Mouse (Mus musculus): ENCODE data around the gene Chst12.
"Not testable (repeated sequence)": the region's sequence is repeated elsewhere in the genome, so short reads cannot be mapped to it uniquely, and the experiment has no call there.

The Chst12 gene

DNA sequence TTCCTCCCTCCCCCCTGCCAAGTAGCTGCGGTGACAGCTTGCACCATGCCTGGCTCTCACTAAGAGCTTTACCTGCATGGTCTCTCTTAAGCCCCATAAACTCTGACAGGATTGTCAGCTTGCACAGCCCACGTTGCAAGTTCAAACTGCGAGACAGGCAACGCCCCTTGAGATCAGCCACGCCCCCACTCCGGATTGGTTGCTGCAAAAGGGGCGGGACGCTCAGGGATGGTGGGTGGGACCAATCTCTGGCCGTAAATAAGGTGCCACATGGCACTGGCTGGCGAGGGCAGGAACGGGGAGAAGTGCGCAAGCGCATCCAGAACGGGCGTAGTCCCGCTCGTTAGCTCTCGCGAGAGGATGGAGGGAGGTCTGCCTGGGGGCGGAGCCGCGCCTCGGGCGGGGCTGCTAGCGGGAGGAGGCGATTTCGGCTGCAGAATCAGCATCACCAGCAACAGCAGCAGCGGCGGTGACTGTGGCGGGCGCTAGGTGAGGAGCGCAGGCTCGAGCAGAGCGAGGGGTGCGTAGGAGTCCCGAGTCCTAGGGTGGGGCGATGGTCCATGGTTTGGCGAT, at the start of gene Chst12:
Gene Chst12, plus strand, starts transcription at position 343 of the 573 bp plus-strand sequence.
- DNase-seq (ENCODE audit: low spot score in 2 of 2): peak; percentile 98 to 99

DNA sequence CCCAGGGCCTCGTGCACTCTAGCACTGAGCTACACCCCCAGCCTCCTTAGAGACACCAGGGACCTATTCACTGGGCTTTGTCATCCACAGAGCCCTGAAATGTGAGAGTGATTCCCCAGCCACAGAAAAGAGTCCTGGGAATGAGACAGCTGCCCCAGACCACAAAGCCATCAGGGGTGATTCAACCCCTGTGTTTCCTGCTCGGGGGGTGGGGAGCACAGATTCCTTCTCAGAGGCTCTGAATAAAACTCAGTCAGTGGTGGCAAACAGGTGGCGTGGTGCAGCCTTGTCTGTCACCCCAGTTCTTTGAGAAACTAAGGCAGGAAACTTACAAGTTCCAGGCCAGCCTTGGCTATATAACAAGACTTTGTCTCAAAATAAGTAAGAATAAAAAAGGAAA, 43.9 kb upstream of the Chst12 start:
- DNase-seq (ENCODE audit: low spot score in 2 of 2): no peak

DNA sequence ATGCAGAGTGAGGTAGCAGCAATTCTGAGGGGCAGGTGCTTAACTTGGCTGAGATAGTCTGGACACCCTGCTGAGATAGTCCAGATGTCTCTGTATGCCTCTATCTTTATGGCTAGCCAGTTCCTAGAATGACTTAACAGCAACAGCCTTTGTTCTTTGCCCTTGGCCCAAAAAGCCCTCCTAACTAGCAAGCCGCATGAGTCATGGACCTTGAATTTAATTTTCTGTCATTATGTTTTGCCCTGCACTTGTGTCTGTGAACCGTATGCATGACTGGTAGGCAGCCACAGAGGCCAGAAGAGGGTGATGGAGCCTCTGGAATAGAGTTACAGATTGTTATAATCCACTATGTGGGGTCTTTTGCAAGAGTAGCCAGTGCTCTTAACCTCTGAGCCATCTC, 42.2 kb upstream of the Chst12 start:
- not testable (repeated sequence) for DNase-seq (ENCODE audit: low spot score in 2 of 2)

DNA sequence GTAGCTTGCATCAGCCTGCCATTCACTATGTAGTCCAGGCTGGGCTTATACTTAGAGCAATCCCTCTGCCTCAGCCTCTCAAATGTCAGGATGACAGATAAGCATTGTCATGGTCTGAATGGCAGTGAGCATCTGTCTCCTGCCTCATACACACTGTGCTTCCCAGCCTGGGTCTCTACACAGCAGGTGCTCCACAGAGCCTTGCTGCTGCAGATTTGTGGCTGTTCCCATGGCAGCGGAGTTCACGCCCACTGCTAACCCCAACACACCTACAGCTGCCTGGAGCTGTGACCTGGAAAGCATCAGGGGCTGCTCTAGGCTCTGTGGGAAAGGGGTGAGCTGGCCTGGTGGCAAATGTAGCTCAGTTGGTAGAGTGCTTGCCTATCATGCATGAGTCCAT, 40.4 kb upstream of the Chst12 start:
- DNase-seq (ENCODE audit: low spot score in 2 of 2): no peak

DNA sequence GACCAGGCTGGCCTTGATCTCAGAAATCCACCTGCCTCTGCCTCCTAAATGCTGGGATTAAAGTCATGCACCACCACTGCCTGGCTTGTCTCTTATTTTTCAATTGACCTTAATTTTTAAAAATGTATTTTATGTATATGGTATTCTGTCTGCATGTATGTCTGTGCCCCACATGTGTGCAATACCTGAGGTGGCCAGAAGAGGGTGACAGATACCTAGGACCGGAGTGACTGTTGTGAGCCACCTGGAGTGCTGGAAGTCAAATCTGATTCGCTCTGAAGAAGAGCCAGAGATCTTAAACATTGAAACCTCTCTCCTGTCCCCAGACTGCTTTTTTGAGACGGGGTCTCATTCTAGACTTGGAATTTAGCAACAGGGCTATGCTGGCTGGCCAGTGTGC, 33.0 kb upstream of the Chst12 start:
- DNase-seq (ENCODE audit: low spot score in 2 of 2): no peak

DNA sequence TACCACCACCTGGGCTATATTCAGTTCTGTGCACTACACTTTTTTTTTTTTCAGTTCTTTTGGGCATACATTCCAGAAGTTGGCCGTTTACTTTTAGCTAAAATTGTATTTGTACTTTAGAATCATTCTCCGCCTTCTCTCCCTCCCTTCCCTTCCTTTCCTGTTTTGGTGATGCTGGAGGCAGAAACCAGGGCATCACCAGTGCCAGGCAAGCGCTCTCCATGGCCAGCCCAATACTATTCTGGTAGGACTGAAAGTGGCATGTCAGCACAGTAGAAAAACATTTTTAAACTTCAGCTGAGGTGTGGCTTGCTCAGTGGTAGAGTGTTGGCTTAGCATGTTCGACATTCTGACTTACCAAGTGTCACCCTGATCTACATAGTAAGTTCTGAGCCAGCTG, 23.9 kb upstream of the Chst12 start:
- peak; percentile 11 to 21 for DNase-seq (ENCODE audit: low spot score in 2 of 2)

DNA sequence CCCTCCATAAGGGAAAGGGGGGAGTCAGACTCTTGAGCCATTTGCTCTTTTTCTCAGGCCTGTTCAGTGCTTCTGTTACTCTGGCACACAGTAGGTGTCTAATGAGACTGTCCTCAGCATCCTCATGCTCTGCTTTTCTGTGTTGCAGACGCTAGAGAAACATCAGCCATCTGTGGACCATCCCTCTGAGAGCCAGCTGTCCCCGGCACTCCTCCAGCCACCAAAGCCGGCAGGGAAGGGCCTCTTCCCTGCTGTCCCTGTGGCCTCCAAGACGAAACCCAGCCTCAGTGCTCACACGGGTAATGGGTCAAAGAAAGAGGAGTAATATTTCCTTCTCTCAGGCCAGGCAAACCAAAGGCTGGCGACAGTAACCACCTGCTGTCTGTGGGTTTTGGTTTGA, 14.2 kb upstream of the Chst12 start:
- DNase-seq (ENCODE audit: low spot score in 2 of 2): no peak

DNA sequence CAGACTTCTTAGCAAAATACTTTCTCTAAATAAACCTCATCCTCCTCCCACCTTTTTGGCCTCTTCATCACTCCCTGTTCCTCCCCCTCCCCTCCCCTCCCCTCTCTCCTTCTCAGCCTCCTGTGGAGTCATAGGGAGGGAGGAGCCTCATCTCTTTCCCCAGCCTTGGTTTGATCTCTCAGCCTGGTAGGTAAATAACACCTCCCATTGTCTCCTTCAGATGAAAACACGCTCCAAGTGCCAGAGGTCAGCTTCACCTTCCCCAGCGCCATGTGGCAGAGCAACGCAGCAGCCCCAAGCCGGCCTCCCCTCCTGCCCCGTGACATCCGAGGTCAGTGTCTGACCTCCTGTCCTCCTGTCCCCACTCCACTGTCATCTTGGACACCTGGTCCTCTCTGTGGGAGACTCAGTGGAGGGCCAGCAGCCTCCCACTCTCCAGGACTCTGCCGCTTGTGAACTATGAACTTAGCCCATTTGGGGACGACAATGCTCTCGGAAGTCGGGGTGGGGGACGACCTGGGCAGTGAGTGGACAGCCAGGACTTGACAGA, 12.6 kb upstream of the Chst12 start:
- no peak for DNase-seq (ENCODE audit: low spot score in 2 of 2)

DNA sequence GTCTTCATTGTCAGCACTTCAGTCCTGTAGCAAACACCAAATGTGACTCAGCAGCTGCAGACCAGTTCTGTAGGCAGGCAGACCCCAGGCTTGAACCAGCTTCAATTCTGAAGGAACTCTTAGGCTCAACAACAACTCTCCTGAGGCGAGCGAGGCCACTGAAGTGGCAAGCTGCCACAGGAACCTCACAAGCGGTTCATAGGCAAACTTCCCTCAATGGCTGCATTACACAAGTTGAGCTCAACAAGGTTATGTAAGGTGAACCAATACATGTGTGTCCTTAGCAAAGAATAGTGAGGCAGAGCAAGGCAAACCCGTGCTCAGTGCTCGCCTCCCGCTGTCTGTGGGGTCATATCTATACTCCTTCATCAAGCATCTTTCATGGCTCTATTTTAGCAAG, 7.2 kb upstream of the Chst12 start:
- no peak for DNase-seq (ENCODE audit: low spot score in 2 of 2)

DNA sequence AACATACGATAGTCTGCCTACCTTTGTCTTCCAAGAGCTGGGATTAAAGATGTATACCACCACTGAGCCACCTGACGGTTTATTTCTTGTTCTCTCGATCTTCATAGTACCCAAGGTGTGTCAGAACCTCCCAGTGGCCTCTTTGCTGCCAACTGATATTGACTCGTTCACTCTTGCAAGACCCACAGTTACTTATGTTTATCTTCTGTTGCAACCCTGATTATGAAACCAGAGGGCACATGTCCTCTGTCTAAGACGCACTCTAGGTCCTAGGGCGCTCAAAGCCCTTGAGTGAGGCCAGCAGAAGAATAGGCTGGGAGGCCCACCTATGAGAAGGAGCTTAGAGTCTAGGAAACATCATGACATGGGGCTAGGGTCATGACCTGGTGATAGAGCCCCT, 4.6 kb upstream of the Chst12 start:
- DNase-seq (ENCODE audit: low spot score in 2 of 2): no peak

DNA sequence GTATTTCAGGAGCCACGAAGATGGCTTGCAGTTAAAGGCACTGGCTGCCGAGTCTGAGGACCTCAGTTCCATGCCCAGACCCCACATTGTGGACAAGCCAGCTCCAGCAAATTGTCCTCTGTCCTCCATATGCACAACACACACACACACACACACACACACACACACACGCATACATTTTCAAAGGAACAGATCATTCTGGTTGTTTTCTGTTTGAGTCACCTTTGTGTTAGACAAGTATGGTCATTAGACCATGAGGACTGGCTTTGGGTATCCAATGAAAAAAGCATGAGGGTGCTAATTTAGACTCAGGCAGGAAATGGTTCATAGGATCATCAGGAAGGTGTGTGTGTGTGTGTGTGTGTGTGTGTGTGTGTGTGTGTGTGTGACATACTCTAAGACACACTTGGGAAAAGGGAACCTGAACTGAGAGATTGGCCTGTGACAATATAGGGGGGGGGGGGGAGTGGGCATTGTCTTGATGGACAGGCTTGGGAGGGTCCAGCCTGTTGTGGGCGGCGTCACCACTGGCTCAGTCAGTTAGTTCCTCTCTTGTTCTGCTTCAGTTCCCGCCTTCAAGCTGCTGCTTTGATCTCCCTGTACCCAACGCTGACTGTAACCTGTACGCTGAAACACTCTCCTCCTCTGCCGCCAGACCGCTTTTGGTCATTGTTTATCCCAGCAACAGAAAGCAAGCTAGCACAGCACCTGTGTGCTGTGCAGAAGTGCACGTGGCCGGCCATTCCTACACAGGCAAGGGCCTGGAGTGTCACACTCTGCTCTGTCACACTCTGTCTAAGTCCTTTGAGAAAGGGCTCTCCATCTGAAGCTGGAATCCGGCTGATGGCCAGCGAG, 3.1 kb upstream of the Chst12 start:
- no peak for DNase-seq (ENCODE audit: low spot score in 2 of 2)

DNA sequence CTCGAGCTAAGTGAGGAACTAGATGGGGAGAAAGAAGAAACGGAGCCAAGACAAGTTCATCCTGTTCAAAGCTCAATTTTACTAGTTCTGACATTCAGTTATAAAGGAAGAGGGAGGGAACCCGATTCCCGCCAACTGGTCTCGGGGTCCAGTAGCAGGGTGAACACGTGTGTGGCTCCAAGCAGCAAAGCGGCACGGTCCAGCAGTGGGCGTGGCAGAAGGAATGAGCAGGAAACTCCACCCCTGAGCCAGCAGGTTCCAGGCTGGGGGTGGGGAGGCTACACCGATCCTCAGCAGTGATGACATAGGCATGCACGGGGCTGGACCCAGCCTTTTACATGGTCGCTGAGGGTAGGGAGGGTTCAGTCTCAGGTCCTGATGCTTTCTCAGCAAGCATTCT, 2.4 kb upstream of the Chst12 start:
- DNase-seq (ENCODE audit: low spot score in 2 of 2): not testable (repeated sequence)

DNA sequence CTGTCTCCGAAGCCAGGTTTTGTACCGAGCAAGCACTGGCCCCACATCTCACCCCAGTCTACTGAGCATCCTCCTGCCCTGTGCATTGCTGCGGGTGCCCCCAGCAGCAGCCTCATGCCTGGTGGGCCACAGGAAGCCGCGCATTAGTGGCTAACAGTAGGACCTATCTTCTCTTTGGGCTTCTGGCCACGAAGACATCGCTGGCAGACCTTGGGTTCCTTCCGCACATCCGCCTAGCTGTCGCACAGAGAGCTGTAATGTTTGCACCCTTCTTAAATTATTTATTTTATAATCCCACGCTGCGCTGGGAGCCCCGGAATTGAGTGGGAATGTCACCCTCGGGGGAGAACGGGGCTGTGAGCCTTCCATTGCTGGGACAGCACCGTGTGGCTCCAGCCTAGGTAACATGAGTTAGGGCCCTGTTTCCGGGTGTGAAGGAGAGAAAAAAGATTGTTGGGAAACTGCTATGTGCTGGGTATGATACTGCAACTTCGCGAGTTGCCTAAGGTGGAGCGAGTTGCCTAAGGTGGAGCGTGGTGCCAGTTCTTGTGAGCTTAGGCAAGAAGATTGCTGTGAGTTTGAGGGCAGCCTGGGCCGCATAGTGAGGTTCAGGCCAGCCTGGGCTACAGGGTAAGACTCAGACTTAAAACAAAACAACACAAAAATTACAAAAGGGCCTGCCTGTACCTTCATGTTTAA, 895 bp downstream of the Chst12 start:
- peak; percentile 41 to 55 for DNase-seq (ENCODE audit: low spot score in 2 of 2)

DNA sequence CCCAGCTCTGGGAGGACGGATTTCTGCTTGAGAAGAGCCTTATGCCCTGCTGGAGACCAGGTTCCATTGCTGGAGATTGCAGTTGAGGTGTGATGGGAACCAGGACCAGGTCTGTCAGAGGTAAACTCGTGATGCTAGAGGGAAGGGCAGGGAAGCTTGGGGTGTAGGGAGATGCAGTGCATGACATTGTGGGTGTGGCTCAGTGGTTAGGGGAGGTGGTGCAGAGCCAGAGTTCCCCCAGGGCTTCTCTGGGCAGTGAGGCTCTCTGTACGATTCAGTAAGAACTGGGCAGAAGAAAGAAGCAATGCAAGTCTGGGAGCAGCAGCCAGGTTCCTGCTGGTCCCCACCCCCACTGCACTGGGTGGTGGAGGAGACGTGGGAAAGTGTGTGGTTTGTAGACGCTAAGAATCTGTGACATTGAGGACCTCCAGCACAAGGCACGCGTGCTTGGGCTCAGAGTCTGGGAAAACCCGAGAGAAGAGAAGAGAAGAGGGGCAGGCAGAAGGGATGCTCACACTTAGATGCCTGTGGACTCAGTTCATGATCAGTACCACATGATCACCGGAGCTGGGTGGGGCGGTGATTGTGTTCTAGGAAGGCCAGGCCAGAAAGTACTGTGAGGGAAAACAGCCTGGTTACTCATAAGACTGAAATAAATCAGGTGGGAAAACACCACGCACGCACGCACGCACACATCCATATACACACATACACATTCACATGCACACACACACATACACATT, 2.3 kb downstream of the Chst12 start:
- no peak for DNase-seq (ENCODE audit: low spot score in 2 of 2)

DNA sequence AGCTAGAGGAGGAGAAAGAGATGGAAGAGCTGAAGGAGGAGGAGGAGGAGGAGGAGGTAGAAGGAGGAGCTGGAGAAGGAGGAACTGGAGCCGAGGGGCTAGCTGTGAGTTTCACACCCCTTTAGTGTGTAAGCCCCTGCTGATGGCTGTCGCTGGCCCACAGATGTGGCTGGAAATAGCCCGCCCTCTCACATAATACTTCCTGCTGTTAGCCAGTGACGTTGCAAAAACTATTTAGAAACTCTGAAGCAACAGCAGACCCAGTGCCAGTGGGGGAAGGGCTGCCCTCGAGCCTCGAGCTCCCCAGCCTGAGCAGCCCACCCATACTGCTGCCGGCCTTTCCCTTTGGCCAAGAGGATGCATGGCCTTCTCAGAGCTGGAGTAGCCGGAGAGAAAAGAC, 3.3 kb downstream of the Chst12 start:
- no peak for DNase-seq (ENCODE audit: low spot score in 2 of 2)

DNA sequence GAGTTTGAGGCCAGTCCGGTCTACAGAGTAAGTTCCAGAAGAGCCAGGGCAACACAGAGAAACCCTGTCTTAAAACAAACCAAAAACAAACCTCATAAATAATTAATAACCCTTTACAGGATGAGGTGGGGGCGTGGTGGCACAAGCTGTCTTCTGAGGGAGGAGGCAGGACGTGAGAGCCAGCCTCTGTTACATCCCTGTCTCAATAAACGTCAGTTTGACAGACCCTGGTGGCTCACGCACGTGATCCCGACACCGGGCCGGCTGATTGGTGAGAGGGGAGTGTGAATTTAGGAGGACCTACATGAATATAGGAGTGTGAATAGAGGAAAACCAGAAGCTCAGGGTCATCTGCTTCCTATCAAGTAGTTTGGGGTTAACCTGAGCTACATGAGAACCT, 3.9 kb downstream of the Chst12 start:
- no peak for DNase-seq (ENCODE audit: low spot score in 2 of 2)

DNA sequence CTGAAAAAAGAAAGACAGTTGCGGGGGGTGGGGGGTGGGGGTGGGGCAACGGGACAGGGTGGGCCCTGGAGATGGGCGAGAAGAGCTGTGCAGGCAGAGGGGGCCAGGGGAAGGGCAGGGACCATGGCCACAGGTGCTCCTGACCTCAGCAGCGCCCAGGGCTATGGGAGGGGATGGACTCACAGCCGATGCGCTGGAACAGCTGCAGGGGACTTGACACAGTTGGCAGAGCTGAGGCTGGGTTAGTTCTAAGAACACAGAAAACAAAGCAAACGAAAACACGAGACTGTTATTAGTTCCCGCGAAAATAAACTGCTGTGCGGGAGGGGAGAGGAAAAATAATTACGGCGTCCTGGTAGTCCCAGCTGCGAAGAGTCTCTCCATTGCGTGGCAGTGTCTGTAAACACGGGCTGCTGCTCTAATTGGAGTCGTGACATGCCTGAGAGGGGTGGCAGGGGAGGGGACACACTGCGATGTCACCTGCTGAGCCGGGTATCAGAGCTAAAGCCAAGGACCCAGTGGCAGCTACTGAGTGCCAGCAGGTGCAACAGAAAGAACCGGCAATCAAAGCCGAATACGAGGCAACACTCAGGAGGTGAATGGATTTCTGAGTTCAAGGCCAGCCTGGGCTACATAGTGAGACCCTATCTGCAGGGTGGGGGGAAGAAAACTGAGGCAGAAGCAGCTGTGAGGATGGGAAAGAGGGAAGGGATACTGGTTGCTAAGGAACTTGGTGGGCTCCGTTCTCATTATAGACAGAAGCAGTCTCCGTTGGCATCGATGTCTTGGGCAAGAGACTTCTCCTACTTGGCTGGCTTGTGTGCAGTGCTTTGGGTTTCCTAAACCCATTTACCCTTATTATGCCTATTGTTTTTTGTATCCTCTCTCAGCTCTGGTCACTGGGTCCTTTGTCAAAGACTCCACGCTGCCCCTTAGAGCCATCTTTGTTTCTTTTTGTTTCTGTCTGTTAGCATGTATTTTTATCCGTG, 5.0 kb downstream of the Chst12 start:
- no peak for DNase-seq (ENCODE audit: low spot score in 2 of 2)

DNA sequence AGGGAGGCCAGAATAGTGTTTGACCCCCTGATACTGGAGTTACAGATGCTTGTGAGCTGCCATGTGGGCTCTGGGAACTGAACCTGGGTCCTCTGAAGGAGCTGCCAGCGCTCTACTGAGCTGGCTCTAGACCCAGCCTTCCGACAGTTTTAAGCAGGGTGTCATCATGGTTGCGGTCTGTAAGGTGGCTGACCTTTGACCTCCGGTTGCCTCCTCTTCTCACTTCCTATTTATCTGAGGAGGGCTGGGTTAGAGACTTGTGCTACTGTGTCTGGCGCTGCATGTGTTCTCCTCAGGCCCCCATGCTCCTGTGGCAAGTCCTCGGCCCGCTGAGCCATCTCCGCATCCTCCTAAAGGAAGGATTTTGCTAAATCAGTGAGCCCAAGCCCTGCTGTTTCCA, 8.6 kb downstream of the Chst12 start:
- no peak for DNase-seq (ENCODE audit: low spot score in 2 of 2)

DNA sequence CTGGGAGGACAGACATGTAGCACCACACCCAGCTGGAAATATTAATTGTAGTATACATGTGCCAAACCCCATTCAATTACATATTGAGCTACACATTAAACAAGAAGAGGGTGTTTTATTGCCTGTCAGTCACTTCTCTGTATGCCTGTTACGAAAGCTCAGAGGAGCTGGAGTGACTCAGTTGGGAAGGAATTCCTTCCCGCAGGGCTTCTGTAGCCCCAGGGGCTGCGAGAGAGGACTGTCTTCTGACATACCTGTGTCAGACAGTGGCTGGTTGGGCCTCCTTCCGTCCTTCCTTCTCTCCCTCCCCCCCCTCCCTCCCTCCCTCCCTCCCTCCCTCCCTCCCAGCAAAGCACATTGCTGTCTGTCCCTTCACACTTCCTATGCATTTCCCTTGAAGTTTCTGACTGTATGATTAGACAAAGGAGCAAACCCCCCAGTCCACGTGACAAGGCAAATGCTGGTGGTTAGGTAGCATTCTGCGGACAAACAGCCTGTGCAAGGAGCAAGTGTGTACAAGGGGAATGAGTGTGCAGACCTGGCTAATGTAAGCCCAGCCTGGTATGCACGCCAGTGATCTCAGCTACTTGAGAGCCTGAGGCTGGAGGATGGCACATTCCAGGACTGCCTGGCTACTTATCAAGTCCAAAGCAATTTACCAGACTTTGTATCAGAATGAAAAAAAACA, 9.6 kb downstream of the Chst12 start:
- DNase-seq (ENCODE audit: low spot score in 2 of 2): no peak
